Mouse (Mus musculus) liver, adult 2 months (tissue): ENCODE results near the gene Vav2.

Source experiments
- CTCF ChIP-seq: fragments of 200-500 bp; IDR thresholded peaks from 2 replicates; pipeline ENCODE4 v1.5.1; 2011; ENCODE audit warnings: low read depth, low read length, control low read depth
- POLR2A ChIP-seq: fragments of 200-500 bp; IDR thresholded peaks from 2 replicates; pipeline ENCODE4 v1.6.1; 2011; ENCODE audit warnings: low read length, control low read depth; ENCODE audit not compliant: insufficient read depth; ENCODE audit errors: extremely low read depth

- TF ChIP-seq CTCF: no peak
- no peak for TF ChIP-seq POLR2A
Measured at GRCm38 (mm10) chr2:27226572-27226971, 200.3 kb downstream of the Vav2 start.
